Mouse (Mus musculus): ENCODE measurements around the gene Sema6d. TPM values are rescaled to one million over a fixed set of nuclear protein-coding genes. Genes with fewer than 3 reads are reported as not detected.

Gene Sema6d
- polyA plus RNA-seq, 1 experiment from 2014 or later: 13.1 TPM

- Histone ChIP-seq H3K36me3 (no peaks in the 10 kb centered on the region), H3K4me3 (no peak overlapping the region), H3K27me3 (no peaks in the 10 kb centered on the region), H3K9me3 (no peaks in the 10 kb centered on the region), H3K4me1 (no peaks in the 10 kb centered on the region; the same call in 1 of the 2 replicates), H3K27ac (peak overlapping the region; percentile 9; the same call in 1 of the 2 replicates), H3K4me2 (no peak overlapping the region), H3K9ac (no peak overlapping the region)
- WGBS: 48% methylated on average over 3 of the region's 3 CpGs
- ATAC-seq (ENCODE audit: insufficient number of reproducible peaks, low FRiP score, low TSS enrichment, low read depth): no peak
Measured at GRCm38 (mm10) chr2:124461378-124461851, 371.6 kb downstream of the Sema6d start.

- Histone ChIP-seq H3K9me3 (no peaks in the 10 kb centered on the region), H3K27me3 (no peaks in the 10 kb centered on the region), H3K36me3 (no peaks in the 10 kb centered on the region), H3K4me2 (no peak overlapping the region), H3K4me3 (no peak overlapping the region), H3K4me1 (no peaks in the 10 kb centered on the region; the same call in 1 of the 2 replicates), H3K9ac (no peak overlapping the region), H3K27ac (no peak overlapping the region)
- no peak for ATAC-seq (ENCODE audit: insufficient number of reproducible peaks, low FRiP score, low TSS enrichment, low read depth)
- WGBS: 80% methylated on average over 8 of the region's 8 CpGs
Measured at GRCm38 (mm10) chr2:124465004-124465946, 375.5 kb downstream of the Sema6d start.

GRCm38 (mm10) chr2:124467429-124467828, 377.7 kb downstream of the Sema6d start:
- 87% methylated on average over 1 of the region's 1 CpGs for WGBS

GRCm38 (mm10) chr2:124470346-124471042, 380.7 kb downstream of the Sema6d start:
- Histone ChIP-seq H3K36me3 (no peaks in the 10 kb centered on the region), H3K27ac (no peak overlapping the region), H3K27me3 (no peaks in the 10 kb centered on the region), H3K9ac (no peak overlapping the region), H3K9me3 (no peaks in the 10 kb centered on the region), H3K4me1 (no peaks in the 10 kb centered on the region), H3K4me2 (no peak overlapping the region), H3K4me3 (no peak overlapping the region)
- 67% methylated on average over 10 of the region's 10 CpGs for WGBS
- ATAC-seq (ENCODE audit: insufficient number of reproducible peaks, low FRiP score, low TSS enrichment, low read depth): no peak

More at GRCm38 (mm10) chr2:124467429-124467828, 377.7 kb downstream of the Sema6d start:
- no peak for ATAC-seq (ENCODE audit: insufficient number of reproducible peaks, low FRiP score, low TSS enrichment, low read depth)
- no peak overlapping the region for H3K27ac ChIP-seq
- H3K4me1 ChIP-seq: no peaks in the 10 kb centered on the region
- H3K4me3 ChIP-seq: no peak overlapping the region
- no peaks in the 10 kb centered on the region for H3K36me3 ChIP-seq
- no peak overlapping the region for H3K4me2 ChIP-seq
- H3K9me3 ChIP-seq: no peaks in the 10 kb centered on the region
- H3K27me3 ChIP-seq: no peaks in the 10 kb centered on the region
- no peak overlapping the region for H3K9ac ChIP-seq

GRCm38 (mm10) chr2:124472674-124473507, 383.1 kb downstream of the Sema6d start:
- Histone ChIP-seq H3K27ac (no peak overlapping the region), H3K4me1 (no peaks in the 10 kb centered on the region), H3K4me3 (no peak overlapping the region), H3K4me2 (no peak overlapping the region), H3K27me3 (no peaks in the 10 kb centered on the region), H3K9me3 (no peaks in the 10 kb centered on the region), H3K36me3 (no peaks in the 10 kb centered on the region), H3K9ac (no peak overlapping the region)
- WGBS: 72% methylated on average over 6 of the region's 6 CpGs
- no peak for ATAC-seq (ENCODE audit: insufficient number of reproducible peaks, low FRiP score, low TSS enrichment, low read depth)

GRCm38 (mm10) chr2:124477904-124478303, 388.1 kb downstream of the Sema6d start:
- Histone ChIP-seq H3K36me3 (no peaks in the 10 kb centered on the region), H3K4me3 (no peak overlapping the region), H3K27ac (no peak overlapping the region), H3K9me3 (no peaks in the 10 kb centered on the region), H3K9ac (no peak overlapping the region), H3K4me1 (no peaks in the 10 kb centered on the region), H3K27me3 (no peaks in the 10 kb centered on the region), H3K4me2 (no peak overlapping the region)
- ATAC-seq (ENCODE audit: insufficient number of reproducible peaks, low FRiP score, low TSS enrichment, low read depth): no peak

GRCm38 (mm10) chr2:124478526-124478925, 388.8 kb downstream of the Sema6d start:
- no peak for ATAC-seq (ENCODE audit: insufficient number of reproducible peaks, low FRiP score, low TSS enrichment, low read depth)
- 77% methylated on average over 4 of the region's 4 CpGs for WGBS
- H3K27me3 ChIP-seq: no peaks in the 10 kb centered on the region

GRCm38 (mm10) chr2:124485761-124486160, 396.0 kb downstream of the Sema6d start:
- Histone ChIP-seq H3K36me3 (no peaks in the 10 kb centered on the region), H3K27ac (no peak overlapping the region), H3K4me1 (no peaks in the 10 kb centered on the region), H3K27me3 (no peaks in the 10 kb centered on the region), H3K9ac (no peak overlapping the region), H3K4me3 (no peak overlapping the region), H3K9me3 (no peaks in the 10 kb centered on the region), H3K4me2 (no peak overlapping the region)
- 87% methylated on average over 1 of the region's 1 CpGs for WGBS
- no peak for ATAC-seq (ENCODE audit: insufficient number of reproducible peaks, low FRiP score, low TSS enrichment, low read depth)

More at GRCm38 (mm10) chr2:124478526-124478925, 388.8 kb downstream of the Sema6d start:
- Histone ChIP-seq H3K4me1 (no peaks in the 10 kb centered on the region), H3K36me3 (no peaks in the 10 kb centered on the region), H3K9me3 (no peaks in the 10 kb centered on the region), H3K9ac (no peak overlapping the region), H3K4me3 (no peak overlapping the region), H3K27ac (no peak overlapping the region), H3K4me2 (no peak overlapping the region)

GRCm38 (mm10) chr2:124490010-124490801, 400.4 kb downstream of the Sema6d start:
- no peaks in the 10 kb centered on the region for H3K9me3 ChIP-seq
- no peaks in the 10 kb centered on the region for H3K36me3 ChIP-seq
- H3K27me3 ChIP-seq: no peaks in the 10 kb centered on the region
- ATAC-seq (ENCODE audit: insufficient number of reproducible peaks, low FRiP score, low TSS enrichment, low read depth): no peak
- H3K4me3 ChIP-seq: no peak overlapping the region
- WGBS: 63% methylated on average over 12 of the region's 12 CpGs
- no peak overlapping the region for H3K27ac ChIP-seq
- no peaks in the 10 kb centered on the region for H3K4me1 ChIP-seq
- no peak overlapping the region for H3K4me2 ChIP-seq
- H3K9ac ChIP-seq: no peak overlapping the region

- no peak for ATAC-seq (ENCODE audit: insufficient number of reproducible peaks, low FRiP score, low TSS enrichment, low read depth)
- Histone ChIP-seq H3K9ac (no peak overlapping the region), H3K36me3 (no peaks in the 10 kb centered on the region), H3K9me3 (no peaks in the 10 kb centered on the region), H3K4me3 (no peak overlapping the region), H3K27ac (no peak overlapping the region), H3K4me2 (no peak overlapping the region), H3K4me1 (no peaks in the 10 kb centered on the region), H3K27me3 (no peaks in the 10 kb centered on the region)
- 71% methylated on average over 1 of the region's 1 CpGs for whole genome bisulfite sequencing
Measured at GRCm38 (mm10) chr2:124495751-124496150, 406.0 kb downstream of the Sema6d start.

- no peak overlapping the region for H3K4me2 ChIP-seq
- H3K27ac ChIP-seq: no peak overlapping the region
- no peak overlapping the region for H3K9ac ChIP-seq
- no peaks in the 10 kb centered on the region for H3K36me3 ChIP-seq
- H3K4me3 ChIP-seq: no peak overlapping the region
- no peaks in the 10 kb centered on the region for H3K4me1 ChIP-seq
- 63% methylated on average over 1 of the region's 1 CpGs for WGBS
- H3K27me3 ChIP-seq: no peaks in the 10 kb centered on the region
- no peak for ATAC-seq (ENCODE audit: insufficient number of reproducible peaks, low FRiP score, low TSS enrichment, low read depth)
- no peaks in the 10 kb centered on the region for H3K9me3 ChIP-seq
Measured at GRCm38 (mm10) chr2:124499670-124500069, 409.9 kb downstream of the Sema6d start.
